Mouse (Mus musculus) thymus, adult 2 months (tissue): ENCODE data around the gene Kif18a.

Experiments
- CTCF ChIP-seq: fragments of 200-500 bp; IDR thresholded peaks from 2 replicates; pipeline ENCODE4 v1.5.1; 2012; ENCODE audit warnings: mild to moderate bottlenecking, control low read depth, low read length, moderate library complexity, borderline replicate concordance; ENCODE audit not compliant: control insufficient read depth, poor library complexity, insufficient read depth; ENCODE audit errors: extremely low read depth
- POLR2A ChIP-seq: fragments of 200-500 bp; IDR thresholded peaks from 2 replicates; pipeline ENCODE4 v1.6.1; 2012; ENCODE audit warnings: mild to moderate bottlenecking, low read length, control low read depth, moderate library complexity; ENCODE audit not compliant: control insufficient read depth, poor library complexity, insufficient read depth; ENCODE audit errors: extremely low read depth

DNA sequence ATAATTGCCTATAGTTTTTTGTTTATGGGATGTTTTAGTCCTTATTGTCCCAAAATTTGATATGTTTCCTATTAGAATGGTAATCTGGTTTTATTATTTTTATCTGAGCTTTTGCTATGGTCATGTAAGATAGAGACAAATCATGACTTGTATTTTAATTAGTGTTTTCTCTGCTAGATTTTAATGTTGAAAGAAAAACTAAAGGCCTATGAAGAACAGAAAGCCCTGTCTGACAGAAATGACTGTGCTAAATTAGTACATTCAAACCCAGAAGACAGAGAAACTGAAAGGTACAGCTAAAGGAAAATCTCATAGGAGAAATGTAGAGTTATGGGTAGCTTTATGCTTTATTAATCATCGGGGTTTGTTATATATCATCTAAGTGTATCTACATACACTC lies 17.6 kb downstream of the Kif18a start:
- no peak for TF ChIP-seq CTCF
- no peak for TF ChIP-seq POLR2A
